Mouse (Mus musculus): ENCODE measurements around the gene Ccdc93.

Ccdc93 gene

GRCm38 (mm10) chr1:121447216-121447615 is 16.4 kb downstream of the Ccdc93 start:
- 52% methylated on average over 10 of the region's 10 CpGs for WGBS

DNA sequence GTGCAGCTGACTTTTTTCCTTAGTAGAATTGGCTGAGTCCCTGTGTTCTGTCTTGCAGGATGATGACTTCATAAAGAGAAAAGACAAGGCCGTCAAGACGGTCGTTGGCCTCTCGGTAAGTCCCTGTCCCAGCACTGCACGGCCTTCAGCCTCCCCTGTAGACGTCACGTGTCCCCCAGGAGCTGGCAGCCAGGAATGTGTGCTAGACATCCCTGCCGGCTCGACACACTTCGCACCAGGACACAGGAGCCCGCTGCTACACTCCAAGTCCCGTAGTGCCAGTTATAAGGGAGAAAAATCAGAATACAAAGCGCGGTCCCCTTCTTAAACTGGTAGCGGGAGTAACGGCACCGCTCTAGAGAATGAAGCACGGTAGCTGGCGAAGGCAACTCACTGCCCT is 17.3 kb downstream of the Ccdc93 start:
- 85% methylated on average over 19 of the region's 19 CpGs for WGBS

DNA sequence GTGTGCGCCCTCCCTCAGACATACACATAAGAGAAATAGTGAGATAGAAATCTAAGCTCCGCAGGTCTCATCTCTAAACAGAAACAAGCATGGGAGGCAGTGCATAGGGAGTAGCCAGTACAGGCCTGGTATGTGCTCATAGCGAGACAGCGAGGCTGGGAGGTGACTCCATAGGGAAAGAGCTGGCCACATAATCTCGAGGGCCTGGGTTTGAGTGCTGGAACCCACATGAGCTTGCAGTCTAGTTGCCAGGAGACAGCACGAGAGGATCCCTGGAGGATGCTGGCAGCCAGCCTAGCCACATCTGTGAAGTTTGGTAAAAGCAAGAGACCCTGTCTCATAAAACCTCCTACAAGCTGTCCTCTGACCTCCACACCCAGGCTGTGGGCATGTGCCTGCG is 20.2 kb downstream of the Ccdc93 start:
- 72% methylated on average over 7 of the region's 7 CpGs for WGBS

DNA sequence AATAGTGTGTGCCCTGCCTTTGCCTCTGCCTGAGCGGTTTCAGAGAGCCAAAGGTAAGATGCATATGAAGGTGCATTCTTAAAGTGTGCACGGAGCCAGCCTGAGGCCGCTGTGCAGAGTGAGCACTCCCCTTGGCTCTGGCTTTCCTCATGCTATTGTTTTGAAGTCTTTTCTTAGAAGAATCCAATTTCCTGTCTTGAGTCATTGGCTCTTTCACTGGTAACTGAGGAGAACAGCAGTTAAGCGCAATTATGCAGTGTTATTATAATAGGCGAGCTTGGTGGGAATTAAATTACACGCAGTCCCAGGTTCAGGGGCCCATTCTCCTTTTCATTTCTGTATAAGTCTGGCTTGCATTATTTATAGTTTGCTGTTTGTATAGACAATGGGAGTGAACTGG is 21.6 kb downstream of the Ccdc93 start:
- WGBS = 62% methylated on average over 6 of the region's 6 CpGs

GRCm38 (mm10) chr1:121453053-121453452 is 22.2 kb downstream of the Ccdc93 start:
- 89% methylated on average over 4 of the region's 4 CpGs for WGBS

- 89% methylated on average over 6 of the region's 6 CpGs for WGBS
These were observed 24.1 kb downstream of the Ccdc93 start for GRCm38 (mm10) chr1:121454951-121455350.

GRCm38 (mm10) chr1:121460077-121460476 is 29.2 kb downstream of the Ccdc93 start:
- 65% methylated on average over 6 of the region's 6 CpGs for WGBS

DNA sequence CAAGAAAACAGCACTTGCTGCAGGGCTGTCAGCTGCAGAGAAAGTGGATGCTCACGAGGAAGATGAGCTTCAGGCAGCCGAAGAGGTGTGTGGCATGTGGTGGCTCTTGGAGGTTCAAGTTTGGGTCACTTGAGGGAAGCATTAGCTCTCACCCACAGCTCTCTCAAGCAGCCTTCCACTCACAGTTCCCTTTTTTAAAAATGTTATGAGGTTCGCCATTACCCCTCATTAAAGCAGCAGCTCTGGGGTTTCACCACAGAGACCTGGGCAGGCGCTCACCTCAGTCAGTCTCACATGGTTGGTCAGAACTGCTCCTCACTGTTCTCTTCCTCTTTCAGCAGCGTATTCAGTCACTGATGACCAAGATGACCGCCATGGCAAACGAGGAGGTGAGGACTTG is 31.0 kb downstream of the Ccdc93 start:
- 85% methylated on average over 7 of the region's 7 CpGs for WGBS

- WGBS = 89% methylated on average over 1 of the region's 1 CpGs
These were observed 31.8 kb downstream of the Ccdc93 start for GRCm38 (mm10) chr1:121462643-121463042.

DNA sequence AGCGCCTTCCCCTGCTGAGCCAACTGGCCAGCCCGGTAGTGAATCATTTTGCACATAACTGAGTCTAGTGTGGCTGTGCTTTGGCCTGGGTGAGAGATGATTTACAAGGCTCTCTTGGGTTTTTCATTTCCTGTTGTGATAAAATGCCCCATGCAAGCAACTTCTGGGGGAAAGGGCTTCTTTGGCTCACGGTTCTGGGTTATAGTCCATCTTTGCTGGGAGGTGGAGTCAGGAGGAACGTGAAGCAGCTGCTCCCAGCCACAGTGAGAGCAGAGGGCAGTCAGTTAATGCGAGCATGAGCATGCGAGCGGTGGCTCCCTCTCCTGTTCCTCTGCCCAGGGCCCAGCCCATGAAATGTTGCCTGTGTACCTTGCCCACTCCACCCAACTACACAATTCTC is 33.0 kb downstream of the Ccdc93 start:
- WGBS = 88% methylated on average over 7 of the region's 7 CpGs

- 86% methylated on average over 3 of the region's 3 CpGs for WGBS
These were observed 35.4 kb downstream of the Ccdc93 start for GRCm38 (mm10) chr1:121466276-121466675.

DNA sequence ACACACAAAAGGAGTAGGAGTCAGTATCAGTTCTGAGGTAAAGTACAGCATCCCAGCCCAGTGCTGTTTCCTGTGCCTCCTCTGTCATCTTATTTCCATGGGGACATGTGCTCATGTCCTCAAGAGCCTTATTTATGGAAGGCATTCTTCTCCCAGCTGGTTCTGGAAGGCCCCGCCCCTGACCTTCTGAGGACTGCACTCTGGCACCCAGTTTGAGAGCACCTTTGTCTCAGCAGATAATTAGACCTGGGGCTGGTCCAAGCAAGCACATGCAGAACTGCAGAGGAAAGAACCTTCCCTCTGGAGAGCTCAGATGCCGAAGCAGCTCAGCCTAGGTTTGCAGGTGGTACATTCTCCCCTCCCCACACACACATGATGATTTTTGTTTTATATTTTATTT is 37.4 kb downstream of the Ccdc93 start:
- WGBS = 74% methylated on average over 2 of the region's 2 CpGs

- 80% methylated on average over 5 of the region's 5 CpGs for WGBS
These were observed 40.7 kb downstream of the Ccdc93 start for GRCm38 (mm10) chr1:121471503-121471902.

- 77% methylated on average over 5 of the region's 5 CpGs for WGBS
These were observed 46.9 kb downstream of the Ccdc93 start for GRCm38 (mm10) chr1:121477716-121478115.

- 47% methylated on average over 12 of the region's 12 CpGs for WGBS
These were observed 47.6 kb downstream of the Ccdc93 start for GRCm38 (mm10) chr1:121478284-121478980.

- WGBS = 91% methylated on average over 5 of the region's 5 CpGs
These were observed 48.6 kb downstream of the Ccdc93 start for GRCm38 (mm10) chr1:121479403-121479802.

GRCm38 (mm10) chr1:121483091-121483490 is 52.2 kb downstream of the Ccdc93 start:
- WGBS = 94% methylated on average over 4 of the region's 4 CpGs

- WGBS = 96% methylated on average over 6 of the region's 6 CpGs
These were observed 56.0 kb downstream of the Ccdc93 start for GRCm38 (mm10) chr1:121486803-121487202.

- WGBS = 31% methylated on average over 5 of the region's 5 CpGs
These were observed 59.4 kb downstream of the Ccdc93 start for GRCm38 (mm10) chr1:121490241-121490640.

DNA sequence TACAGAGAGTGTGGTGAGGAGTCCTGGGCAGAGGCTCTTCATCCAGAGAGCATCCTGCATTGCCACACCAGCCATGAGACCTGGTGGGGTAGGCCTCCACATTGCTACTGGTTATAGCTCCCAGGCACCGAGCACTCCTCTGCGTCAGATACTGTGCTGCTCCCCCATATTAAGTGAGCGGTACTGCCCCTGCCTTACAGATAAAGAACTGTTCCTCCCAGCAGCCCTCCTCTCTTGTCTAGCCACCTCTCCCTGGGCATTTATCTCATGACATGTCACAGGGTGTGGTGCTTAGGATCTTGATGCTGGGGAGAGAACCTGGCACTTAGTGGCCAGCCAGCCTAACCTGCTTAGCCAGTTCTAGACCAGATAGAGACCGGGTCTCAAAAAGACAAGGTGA is 66.2 kb downstream of the Ccdc93 start:
- over 99% methylated on average over 4 of the region's 4 CpGs for WGBS

- WGBS = 82% methylated on average over 2 of the region's 2 CpGs
These were observed 77.9 kb downstream of the Ccdc93 start for GRCm38 (mm10) chr1:121508729-121509128.

GRCm38 (mm10) chr1:121510420-121511140 is 79.7 kb downstream of the Ccdc93 start:
- 61% methylated on average over 19 of the region's 19 CpGs for WGBS

DNA sequence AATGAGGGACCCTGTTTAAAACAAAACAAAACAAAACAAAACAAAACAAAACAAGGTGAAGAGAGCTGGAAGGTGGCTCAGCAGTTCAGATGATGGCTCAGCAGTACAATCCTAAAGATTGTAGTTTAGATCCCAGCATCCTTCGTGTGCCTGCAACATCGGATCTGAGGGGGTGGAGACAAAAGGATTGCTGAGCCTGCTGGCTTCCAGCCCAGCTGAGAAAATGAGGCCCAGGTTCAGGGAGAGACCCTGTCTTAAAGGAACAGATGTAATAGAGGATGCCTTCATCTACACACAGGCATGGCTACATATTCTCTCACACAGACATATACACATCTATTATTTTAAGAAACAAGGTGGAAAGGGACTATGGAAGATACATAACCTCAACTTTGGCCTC is 80.3 kb downstream of the Ccdc93 start:
- 16% methylated on average over 2 of the region's 2 CpGs for WGBS
